Mouse (Mus musculus): ENCODE data around the gene Gm11555.
"Not testable (repeated sequence)": the region's sequence is repeated elsewhere in the genome, so short reads cannot be mapped to it uniquely, and the experiment has no call there.

Gm11555 gene

DNA sequence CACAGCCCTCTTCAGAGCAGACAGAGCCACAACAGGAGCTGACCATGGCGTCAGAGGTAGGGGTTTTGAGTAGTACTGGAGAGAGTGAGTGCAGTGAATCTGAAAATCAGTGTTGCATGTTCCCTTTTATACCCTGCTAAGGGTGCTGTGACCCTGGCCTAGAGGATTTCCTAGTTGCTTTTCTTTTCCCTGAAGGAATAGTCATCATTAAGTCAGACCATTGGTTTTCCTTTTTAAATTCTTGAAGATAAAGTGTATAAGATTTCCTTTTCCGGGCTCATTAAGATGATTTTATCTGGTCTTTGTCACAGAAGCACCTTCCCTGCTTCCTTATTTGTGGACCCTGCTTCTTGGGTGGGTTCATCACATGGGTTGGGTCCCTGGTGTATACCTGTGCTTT lies at the start of gene Gm11555:
Gene Gm11555 (minus strand): TSS at position 101 of the 400 bp plus-strand sequence.
- DNase-seq (ENCODE audit: extremely low read depth, low read depth) = no peak

- no peak for DNase-seq (ENCODE audit: extremely low read depth, low read depth)
Measured at GRCm38 (mm10) chr11:99690463-99690862, 40.4 kb upstream of the Gm11555 start, which contains the start of gene Gm14190. Gene Gm14190 (minus strand): TSS chr11:99690740.

GRCm38 (mm10) chr11:99685235-99685634 lies 35.2 kb upstream of the Gm11555 start:
- not testable (repeated sequence) for DNase-seq (ENCODE audit: extremely low read depth, low read depth)

DNA sequence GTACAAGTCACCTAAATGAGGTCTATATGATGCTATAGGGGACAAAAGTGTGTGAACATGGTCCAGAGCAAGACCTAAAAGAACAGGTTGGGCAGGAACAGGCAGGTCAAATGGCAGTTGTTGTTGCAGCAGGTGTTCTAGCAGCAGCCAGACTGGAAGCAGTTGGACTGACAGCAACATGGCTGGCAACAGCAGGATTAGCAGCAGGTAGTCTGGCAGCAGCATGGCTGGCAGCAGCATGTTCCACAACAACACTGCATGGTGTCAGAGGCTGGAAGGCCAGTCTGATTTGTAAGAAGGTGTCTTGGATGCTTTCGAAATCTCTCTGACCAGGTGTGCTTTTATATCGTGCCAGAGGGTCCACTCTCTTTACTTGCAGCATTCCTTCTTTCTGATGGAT lies 33.4 kb upstream of the Gm11555 start:
- no peak for DNase-seq (ENCODE audit: extremely low read depth, low read depth)

DNA sequence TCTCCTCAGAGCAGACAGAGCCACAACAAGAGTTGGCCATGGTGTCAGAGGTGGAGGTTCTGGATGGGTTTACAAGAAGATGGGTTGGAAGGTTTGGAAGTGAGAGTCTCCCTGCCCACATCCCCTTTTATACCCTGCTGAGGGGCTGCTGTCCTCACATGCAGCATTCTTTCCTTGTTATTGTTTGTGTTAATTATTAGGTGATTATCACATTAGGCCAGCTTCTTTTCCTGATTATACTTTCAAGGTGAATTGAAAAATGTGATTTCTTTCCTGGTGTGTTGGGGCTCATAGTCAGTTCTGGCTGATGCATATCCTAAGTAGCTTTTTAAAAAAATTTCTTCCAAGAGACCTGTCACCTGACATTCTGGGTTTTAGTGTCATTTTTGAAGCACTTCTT lies 15.8 kb upstream of the Gm11555 start, which contains the start of gene Krtap4-6:
Gene Krtap4-6 (minus strand): TSS at position 101 of the 400 bp plus-strand sequence.
- no peak for DNase-seq (ENCODE audit: extremely low read depth, low read depth)

DNA sequence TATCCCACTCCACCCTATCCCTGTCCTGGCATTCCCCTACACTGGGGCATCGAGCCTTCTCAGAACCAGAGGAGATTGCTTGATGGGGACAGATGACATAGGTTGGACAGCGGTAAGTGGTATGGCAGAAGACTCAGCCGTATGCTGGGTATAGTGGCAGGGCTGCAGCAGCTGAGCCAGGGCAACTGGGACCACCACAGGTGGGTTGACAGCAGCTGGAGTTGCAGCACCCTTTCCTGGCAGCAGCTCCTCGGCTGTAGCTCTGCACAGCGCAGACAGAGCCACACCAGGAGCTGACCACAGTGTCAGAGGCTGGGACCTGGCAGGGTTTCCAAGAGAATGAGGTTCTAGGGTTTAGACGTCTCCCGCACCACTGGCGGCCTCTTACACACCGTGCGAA lies 12.8 kb upstream of the Gm11555 start:
- DNase-seq (ENCODE audit: extremely low read depth, low read depth) = no peak

GRCm38 (mm10) chr11:99659256-99659655 lies 9.2 kb upstream of the Gm11555 start:
- no peak for DNase-seq (ENCODE audit: extremely low read depth, low read depth)

DNA sequence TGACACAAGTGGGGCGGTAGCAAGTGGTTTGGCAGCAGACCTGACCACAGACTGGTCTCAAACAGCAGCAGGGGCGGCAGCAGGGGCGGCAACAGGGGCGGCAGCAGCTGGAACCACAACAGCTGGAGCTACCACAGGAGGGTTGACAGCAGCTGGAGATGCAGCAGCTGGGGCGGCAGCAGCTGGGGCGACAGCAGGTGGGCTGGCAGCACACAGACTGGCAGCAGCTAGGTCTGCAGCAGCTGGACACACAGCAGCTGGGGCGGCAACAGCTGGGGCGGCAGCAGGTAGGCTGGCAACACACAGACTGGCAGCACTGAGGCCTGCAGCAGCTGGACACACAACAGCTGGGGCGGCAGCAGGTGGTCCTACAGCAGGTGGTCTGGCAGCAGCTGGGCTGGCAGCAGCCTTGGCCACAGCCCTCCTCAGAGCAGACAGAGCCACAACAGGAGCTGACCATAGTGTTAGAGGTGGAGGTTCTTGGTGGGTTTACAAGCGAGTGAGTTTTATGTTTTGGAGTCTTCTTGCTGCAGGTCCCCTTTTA lies 8.5 kb upstream of the Gm11555 start, which contains the start of gene Gm11563:
Gene Gm11563 (minus strand): TSS at position 494 of the 544 bp plus-strand sequence.
- not testable (repeated sequence) for DNase-seq (ENCODE audit: extremely low read depth, low read depth)

GRCm38 (mm10) chr11:99657051-99657450 lies 7.0 kb upstream of the Gm11555 start:
- DNase-seq (ENCODE audit: extremely low read depth, low read depth) = no peak

DNA sequence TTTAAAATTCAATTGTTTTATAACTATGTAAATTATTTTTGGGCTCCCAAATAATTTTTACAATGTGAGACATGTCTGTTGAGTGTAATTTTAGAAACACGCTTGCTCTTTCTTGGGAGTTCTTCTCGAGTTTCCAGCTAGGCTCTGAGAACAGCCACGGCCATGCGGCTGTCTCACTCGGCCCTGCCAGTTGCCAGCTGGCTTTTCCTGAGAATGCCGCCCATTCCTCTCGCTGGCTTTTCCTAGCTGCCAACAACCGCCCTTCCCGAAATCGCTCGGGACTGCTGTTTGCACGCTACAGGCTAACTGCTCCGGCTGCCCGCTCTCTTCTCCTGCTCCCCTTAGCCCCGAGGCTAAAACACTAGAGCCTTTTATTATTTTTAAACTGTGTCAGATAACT lies 3.6 kb downstream of the Gm11555 start:
- no peak for DNase-seq (ENCODE audit: extremely low read depth, low read depth)

- no peak for DNase-seq (ENCODE audit: extremely low read depth, low read depth)
Measured at GRCm38 (mm10) chr11:99644351-99644750, 5.7 kb downstream of the Gm11555 start.

DNA sequence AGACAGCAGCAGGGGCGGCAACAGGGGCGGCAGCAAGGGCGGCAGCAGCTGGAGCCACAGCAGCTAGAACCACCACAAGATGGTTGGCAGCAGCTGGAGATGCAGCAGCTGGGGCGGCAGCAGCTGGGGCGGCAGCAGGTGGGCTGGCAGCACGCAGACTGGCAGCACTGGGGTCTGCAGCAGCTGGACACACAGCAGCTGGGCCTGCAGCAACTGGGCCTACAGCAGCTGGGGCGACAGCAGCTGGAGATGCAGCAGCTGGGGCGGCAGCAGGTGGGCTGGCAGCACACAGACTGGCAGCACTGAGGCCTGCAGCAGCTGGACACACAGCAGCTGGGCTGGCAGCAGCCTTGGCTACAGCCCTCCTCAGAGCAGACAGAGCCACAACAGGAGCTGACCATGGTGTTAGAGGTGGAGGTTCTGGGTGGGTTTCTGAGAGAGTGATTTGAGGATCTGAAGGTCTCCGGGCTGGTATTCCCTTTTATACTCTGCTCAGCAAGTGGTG lies 6.3 kb downstream of the Gm11555 start, which contains the start of gene Krtap4-7:
Gene Krtap4-7 (minus strand): TSS at position 455 of the 505 bp plus-strand sequence.
- DNase-seq (ENCODE audit: extremely low read depth, low read depth) = not testable (repeated sequence)

GRCm38 (mm10) chr11:99640926-99641325 lies 9.1 kb downstream of the Gm11555 start:
- no peak for DNase-seq (ENCODE audit: extremely low read depth, low read depth)

GRCm38 (mm10) chr11:99637086-99637485 lies 12.9 kb downstream of the Gm11555 start:
- no peak for DNase-seq (ENCODE audit: extremely low read depth, low read depth)

DNA sequence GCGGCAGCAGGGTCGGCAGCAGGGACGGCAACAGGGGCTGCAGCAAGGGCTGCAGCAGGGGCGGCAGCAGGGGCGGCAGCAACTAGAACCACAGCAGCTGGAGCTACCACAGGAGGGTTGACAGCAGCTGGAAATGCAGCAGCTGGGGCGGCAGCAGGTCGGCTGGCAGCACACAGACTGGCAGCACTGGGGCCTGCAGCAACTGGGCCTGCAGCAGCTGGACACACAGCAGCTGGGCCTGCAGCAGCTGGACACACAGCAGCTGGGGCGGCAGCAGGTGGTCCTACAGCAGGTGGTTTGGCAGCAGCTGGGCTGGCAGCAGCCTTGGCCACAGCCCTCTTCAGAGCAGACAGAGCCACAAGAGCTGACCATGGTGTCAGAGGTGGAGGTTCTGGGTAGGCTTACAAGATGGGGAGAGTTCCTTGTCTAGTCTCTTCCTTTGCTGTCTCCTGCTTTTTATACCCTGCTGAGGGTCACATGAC lies 15.3 kb downstream of the Gm11555 start, which contains the start of gene Krtap4-2:
Gene Krtap4-2 (minus strand): TSS at position 432 of the 482 bp plus-strand sequence.
- DNase-seq (ENCODE audit: extremely low read depth, low read depth) = no peak

- DNase-seq (ENCODE audit: extremely low read depth, low read depth) = no peak
Measured at GRCm38 (mm10) chr11:99633293-99633692, 16.7 kb downstream of the Gm11555 start.

DNA sequence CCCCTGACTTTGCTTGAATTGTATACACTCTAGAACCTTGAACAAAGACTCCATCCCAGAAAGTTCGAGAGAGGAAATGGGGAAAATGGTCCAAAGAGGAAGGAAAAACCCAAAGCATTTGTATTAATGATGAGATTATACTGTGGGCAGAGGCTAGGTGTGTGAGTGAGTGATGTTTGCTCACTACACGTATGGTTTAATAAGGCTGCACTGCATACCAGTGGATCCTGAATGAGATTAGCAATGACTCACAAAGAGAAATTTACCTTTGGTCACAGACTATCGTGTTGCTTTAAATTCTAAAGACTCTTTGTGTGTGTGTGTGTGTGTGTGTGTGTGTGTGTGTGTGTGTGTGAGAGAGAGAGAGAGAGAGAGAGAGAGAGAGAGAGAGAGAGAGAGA lies 19.1 kb downstream of the Gm11555 start:
- DNase-seq (ENCODE audit: extremely low read depth, low read depth) = no peak

DNA sequence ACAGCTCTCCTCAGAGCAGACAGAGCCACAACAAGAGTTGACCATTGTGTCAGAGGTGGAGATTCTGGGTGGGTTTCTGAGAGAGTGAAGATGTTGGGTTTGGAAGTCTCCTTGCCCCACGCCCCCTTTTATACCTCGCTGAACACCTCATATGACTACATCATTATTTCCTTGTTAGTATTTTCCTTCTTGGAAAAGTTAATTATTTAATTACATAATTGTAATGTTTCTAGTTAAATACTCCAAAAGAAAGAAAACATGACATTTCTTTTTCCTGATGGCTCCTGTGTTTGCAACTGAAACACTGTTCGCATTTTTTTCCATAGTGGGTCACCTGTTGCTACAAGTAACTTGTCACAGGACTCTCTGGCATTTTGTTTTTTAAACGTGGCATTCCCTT lies 21.9 kb downstream of the Gm11555 start, which contains the start of gene Krtap4-1:
Gene Krtap4-1 (minus strand): TSS at position 101 of the 400 bp plus-strand sequence.
- DNase-seq (ENCODE audit: extremely low read depth, low read depth) = no peak

DNA sequence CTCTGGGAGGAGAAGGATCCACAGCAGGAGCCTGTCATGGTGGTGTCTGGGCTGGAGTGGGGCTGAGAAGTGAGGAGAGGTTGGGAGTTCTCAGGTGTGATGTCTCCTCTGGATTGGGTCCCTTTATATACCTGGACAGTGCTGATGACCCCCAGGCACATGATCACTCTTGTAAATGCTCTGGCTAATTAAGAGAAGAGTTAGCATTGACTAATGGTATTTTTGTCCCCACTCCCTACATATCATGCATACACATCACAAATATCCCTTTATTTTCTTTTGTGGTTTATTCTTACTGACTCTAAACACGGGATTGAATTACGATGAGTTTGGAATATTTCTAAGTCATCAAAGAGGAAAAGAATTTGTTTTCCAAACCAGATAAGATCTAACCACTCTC lies 29.7 kb downstream of the Gm11555 start, which contains the start of gene Gm11562:
Gene Gm11562 (minus strand): TSS at position 101 of the 400 bp plus-strand sequence.
- no peak for DNase-seq (ENCODE audit: extremely low read depth, low read depth)

DNA sequence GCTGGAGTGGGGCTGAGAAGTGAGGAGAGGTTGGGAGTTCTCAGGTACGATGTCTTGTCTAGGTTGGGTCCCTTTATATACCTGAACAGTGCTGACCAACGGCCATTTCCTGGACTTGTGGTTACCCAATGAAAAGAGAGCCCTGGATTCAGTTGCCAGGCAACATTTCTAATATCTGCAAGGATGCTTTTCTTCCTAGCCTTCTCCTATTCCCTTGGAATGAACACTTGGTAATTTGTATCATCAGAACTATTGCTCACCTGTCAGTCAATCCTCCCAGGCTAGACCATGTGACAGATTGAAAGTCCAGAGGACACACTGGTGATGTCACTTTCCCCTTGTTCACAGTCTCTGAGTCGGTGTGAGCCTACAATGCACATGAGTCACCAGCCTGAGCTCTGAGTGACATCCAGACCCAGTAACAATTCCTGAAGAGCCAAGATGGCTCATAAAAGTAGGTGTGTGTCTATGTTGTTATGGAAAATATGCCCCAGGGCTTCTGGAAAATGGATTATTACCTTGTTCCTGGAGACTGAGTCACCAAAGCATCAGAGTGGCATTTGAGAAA lies 35.2 kb downstream of the Gm11555 start, which contains the start of gene Krtap2-4:
Gene Krtap2-4 (minus strand): TSS at position 51 of the 568 bp plus-strand sequence.
- no peak for DNase-seq (ENCODE audit: extremely low read depth, low read depth)

DNA sequence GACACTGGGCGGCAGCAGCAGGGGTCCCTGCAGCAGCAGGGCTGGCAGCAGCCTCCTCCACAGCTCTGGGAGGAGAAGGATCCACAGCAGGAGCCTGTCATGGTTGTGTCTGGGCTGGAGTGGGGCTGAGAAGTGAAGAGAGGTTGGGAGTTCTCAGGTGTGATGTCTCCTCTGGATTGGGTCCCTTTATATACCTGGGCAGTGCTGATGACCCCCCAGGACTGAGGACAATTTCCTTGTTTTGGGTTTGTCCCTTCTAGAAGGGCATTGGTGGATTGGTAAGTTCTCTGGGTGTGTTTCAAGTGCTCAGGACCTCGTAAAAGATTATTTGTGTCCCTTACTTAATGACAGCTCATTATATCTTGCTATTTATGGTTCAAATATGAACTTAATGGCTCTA lies 39.9 kb downstream of the Gm11555 start, which contains the start of gene Gm11937:
Gene Gm11937 (minus strand): TSS at position 101 of the 400 bp plus-strand sequence.
- not testable (repeated sequence) for DNase-seq (ENCODE audit: extremely low read depth, low read depth)

- no peak for DNase-seq (ENCODE audit: extremely low read depth, low read depth)
Measured at GRCm38 (mm10) chr11:99609126-99609525, 40.9 kb downstream of the Gm11555 start.
